Mouse (Mus musculus): Measurements from ENCODE around the gene Slc12a3.

Slc12a3 gene

GRCm38 (mm10) chr8:94333345-94333744 is 4.3 kb downstream of the Slc12a3 start:
- no peak for DNase-seq (ENCODE audit: low spot score)

DNA sequence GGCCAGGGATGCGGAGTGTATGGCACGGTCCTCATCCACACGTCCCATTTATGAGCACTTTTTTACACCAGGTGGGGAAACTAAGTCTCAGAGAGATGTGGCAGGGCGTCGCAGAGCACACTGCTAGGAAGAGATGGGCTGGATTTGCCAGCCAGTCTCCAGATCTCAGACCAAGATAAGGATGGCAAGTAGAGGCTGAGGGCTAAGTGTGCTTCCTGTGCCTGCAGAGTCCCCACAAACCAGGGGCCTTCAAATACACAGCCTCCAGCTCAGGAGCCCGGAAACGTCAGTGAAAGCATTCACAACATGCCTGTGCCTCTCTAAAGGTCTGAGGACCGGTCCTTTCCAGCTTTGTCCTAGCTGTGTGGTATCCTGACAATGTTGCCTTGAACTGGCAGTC is 8.6 kb downstream of the Slc12a3 start:
- no peak for DNase-seq (ENCODE audit: low spot score)

DNA sequence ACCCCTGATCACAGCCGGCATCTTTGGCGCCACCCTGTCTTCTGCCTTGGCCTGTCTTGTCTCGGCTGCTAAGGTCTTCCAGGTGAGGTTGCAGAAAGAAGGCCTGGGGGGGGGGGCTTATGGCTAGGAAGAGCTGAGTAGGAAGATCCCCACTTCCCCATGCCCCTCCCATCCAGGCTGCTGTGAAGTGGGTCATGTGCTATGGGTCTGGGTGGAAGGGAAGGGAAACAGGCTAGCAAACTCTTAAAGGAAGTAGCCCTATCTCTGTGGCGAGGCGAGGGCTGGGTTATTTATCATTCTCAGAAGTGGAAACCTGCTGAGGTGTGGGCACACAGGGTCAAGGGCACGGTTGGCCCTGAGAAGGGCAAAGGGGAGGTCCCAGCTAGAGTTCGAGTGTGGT is 11.8 kb downstream of the Slc12a3 start:
- no peak for DNase-seq (ENCODE audit: low spot score)

DNA sequence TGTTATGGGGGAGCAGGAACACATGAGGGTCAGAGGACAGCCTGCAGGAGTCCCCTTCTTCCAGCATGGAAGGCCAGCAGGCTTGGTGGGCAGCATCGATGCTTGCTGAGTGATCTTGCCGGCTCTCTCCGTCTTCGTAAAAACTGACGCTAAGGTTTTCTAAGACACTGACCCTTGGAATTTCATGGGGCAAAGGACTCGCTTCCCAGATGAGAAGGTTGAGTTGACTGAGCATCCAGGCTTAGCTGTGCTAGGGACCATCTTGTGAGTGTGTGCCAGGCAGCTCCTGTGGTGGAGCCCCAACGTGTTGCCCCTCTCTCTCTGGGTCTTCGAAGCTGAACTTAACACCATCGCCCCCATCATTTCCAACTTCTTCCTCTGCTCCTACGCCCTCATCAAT is 13.7 kb downstream of the Slc12a3 start:
- DNase-seq (ENCODE audit: low spot score), result no peak

DNA sequence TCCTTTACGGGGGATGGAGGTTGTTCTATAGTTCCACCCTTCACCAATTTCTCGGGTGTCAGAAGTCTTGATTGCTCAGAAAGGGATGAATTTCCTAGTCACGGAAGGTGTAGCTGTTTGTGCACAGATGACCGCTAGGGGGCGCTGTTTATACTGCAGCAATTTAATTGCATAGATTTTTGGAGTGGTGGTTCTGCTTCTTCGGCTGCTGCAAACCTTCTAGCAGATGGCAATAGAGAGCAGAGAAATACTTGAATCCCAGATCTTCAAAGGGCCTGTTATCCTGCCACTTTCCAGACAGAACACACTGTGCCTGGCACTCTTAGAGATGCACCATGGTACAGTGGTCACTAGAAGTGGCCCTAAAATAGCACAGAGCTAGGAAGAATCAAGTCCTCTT is 14.3 kb downstream of the Slc12a3 start:
- DNase-seq (ENCODE audit: low spot score), result peak; percentile 62

GRCm38 (mm10) chr8:94343778-94344320 is 14.8 kb downstream of the Slc12a3 start:
- DNase-seq (ENCODE audit: low spot score), result no peak

DNA sequence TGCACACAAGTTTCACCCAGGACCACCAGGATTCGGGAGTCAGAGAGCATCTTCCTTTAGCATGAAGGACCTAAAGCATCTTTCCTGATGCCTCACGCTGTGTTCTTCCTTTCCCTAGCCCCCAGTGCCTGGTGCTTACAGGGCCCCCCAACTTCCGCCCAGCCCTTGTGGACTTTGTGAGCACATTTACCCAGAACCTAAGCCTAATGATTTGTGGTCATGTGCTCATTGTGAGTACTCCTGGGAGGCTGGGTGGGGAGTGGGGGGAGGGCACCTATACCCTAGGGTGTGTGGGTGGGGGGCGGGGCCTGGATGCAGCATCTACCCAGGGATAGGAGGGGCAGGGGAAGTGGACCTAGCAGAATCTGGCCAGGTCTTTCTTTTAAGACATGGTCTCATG is 16.7 kb downstream of the Slc12a3 start:
- no peak for DNase-seq (ENCODE audit: low spot score)

DNA sequence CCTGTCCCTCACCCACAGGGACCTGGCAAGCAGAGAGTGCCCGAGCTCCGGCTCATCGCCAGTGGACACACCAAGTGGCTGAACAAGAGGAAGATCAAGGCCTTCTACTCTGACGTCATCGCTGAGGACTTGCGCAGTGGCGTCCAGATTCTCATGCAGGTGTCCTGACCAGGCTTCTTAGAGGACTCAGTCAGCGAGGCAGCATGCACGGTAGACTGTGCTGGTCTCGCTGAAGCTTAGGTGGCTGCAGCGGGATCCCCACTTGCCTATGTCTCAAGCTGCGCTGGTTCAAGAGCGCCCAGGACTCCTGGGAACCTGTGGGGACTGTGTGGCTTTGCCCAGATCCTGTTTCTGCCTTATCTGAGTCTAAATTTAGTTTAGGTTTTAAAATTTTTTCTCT is 17.3 kb downstream of the Slc12a3 start:
- no peak for DNase-seq (ENCODE audit: low spot score)

- no peak for DNase-seq (ENCODE audit: low spot score)
These were observed 19.4 kb downstream of the Slc12a3 start for GRCm38 (mm10) chr8:94348425-94348824.

GRCm38 (mm10) chr8:94354069-94354531 is 25.1 kb downstream of the Slc12a3 start:
- no peak for DNase-seq (ENCODE audit: low spot score)

GRCm38 (mm10) chr8:94354571-94354970 is 25.6 kb downstream of the Slc12a3 start:
- DNase-seq (ENCODE audit: low spot score), result peak; percentile 16

- DNase-seq (ENCODE audit: low spot score), result no peak
These were observed 28.2 kb downstream of the Slc12a3 start for GRCm38 (mm10) chr8:94357220-94357619.

DNA sequence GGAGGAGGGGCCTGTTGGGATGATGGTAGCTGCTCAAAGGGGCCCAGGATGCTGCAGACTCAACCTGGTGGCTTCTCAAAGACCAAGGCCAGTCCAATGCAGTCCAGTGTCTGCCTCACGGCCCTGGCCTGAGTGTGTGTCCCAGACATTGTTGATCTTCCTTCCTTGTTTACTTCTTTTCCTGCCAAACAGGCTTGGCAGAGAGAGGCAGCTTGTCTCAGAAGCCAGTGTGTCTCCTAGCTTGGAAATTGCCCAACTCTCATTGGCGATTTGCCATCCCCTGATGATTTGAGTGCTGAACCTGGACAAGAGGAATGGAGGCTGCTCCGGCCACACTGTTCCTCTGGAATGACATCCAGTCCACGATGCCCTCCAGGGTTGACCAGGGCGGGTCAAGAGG is 29.5 kb downstream of the Slc12a3 start:
- no peak for DNase-seq (ENCODE audit: low spot score)

DNA sequence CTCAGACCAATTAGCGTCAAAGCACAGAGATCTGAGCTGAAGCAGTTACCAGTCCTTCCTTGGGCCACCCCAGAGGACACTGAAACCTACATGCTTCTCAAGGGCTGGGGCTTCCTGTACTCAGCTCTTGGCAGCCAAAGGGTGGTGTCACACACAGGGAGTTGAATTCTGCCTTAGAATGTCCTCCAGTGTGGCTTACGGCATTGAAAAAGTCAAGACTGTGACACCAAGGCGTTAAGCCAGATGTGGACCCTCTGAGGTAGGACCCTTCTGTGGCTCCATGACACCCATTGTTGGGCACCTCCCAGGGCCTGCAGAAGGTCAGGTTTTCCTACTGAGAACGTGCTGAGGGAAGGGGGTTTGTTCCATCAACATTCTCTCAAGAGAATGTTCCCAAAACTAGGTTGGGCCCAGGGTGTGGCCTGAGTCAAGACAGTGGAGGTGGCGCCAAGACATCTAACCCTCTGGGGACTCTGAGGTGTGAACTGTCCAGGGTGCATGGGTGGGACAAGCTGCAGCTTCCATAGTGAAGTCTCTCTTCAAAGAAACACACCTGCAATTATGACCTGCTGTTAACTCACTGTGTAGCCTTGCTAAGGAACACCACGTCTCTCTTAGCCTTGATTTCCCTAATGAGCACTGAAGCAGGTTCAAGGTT is 32.9 kb downstream of the Slc12a3 start:
- no peak for DNase-seq (ENCODE audit: low spot score)

DNA sequence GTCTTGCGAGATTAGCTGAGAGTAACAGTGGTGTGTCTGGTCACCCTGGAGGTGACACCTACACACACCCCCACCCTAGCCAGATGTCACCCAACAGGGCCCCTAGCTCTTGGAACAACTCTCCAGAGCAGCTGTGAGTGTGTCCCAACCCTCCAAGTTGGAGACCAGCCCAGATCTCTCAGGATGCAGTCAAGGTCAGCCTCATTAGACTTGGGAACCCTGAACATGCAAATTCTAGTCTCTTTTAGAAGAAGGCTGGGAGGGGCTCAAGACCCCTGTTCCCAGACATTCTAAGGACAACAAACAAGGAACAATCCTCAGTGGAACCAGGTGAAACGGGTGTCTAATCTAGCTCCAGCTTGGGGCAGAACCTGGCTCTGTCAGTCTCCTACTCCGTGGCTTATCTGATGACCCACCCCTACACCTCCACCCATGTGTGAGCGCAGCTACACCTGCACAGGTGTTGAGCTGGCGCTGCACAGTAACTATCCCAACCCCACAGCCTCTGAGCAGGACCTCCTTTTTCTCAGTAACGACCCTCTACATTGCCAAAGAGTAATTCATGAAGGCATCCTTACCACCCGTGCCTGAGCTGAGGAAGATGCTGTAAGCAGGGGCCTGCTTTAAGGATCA is 33.7 kb downstream of the Slc12a3 start:
- no peak for DNase-seq (ENCODE audit: low spot score)

DNA sequence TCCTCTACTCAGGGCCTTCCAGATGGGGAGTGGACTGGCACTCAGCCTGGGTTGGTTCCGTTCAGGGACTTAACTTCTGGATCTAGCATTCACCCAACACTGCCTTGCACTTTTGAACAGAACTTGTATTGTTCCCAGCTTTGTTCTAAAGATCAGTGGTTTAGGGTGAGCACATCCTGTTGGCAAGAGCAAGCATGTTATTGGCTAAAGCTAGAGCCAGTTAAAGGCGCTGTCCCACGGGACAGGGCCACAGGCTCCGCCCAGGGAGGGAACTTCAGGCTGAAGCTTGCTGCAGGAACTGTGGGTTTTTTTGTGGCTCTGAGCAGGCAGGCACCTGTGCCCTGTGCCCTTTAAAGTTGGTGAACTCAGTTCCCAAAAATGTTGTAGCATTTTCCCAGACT is 34.3 kb downstream of the Slc12a3 start:
- peak; percentile 61 for DNase-seq (ENCODE audit: low spot score)

GRCm38 (mm10) chr8:94363906-94364305 is 34.9 kb downstream of the Slc12a3 start:
- no peak for DNase-seq (ENCODE audit: low spot score)

- no peak for DNase-seq (ENCODE audit: low spot score)
These were observed 35.8 kb downstream of the Slc12a3 start for GRCm38 (mm10) chr8:94364686-94365312.

DNA sequence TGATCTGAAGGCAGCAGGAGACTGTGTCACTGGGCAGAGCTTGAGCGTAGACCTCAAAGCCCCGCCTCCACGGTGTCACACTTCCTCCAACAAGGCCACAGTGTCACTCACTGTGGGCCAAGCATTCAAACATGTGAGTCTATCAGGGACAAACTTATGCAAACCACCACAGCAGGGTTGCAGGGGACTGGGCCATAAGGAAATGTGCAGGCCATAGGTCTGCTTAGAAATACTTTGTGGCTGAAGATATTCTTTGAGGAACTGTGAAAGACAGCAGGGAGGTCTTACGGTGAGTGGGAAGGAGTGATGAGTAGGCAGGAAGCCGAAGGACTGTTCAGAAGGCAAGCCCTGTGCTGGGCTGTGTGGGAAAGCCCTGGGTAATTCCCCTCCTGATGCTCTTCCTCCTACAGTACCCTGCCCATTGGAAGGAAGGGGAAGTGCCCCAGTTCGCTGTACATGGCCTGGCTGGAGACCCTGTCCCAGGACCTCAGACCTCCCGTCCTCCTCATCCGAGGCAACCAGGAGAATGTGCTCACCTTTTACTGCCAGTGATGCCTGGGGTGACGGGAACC is 36.5 kb downstream of the Slc12a3 start:
- no peak for DNase-seq (ENCODE audit: low spot score)

- no peak for DNase-seq (ENCODE audit: low spot score)
These were observed 41.8 kb downstream of the Slc12a3 start for GRCm38 (mm10) chr8:94370839-94371238.

DNA sequence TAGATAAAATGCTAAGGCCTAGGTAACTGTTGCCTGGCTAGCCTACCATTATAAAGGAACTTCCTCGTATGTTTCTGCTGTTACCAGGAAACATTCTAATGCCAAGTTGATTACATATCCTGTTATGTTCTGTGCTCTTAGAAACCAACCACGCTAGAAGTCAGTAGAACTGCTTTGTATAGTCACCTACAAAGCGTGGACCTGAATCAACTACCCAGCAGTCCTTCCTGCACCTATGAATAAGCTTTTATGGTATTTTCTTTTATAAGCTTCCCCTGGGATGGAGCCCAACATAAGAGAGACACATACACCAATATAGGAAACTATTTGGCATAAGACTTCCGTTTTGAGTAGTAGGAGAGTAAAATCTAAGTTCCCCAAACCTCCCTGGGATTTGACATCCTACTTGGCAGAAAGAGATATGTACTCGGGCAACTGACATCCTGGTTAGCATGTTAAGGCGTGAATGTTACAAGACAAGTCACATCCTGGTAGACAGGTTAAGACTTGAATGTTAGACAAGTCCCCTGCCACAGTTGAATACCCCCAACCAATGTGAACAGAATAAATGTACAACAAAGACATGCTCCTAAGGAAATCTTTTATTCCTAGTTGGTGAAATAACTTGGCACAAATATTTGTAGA is 44.1 kb downstream of the Slc12a3 start:
- DNase-seq (ENCODE audit: low spot score), result no peak

GRCm38 (mm10) chr8:94375551-94375991 is 46.6 kb downstream of the Slc12a3 start:
- no peak for DNase-seq (ENCODE audit: low spot score)
